Mouse (Mus musculus): ENCODE data around the gene Polr3e. TPM values are rescaled to one million over a fixed set of nuclear protein-coding genes. Genes with fewer than 3 reads are reported as not detected.

Gene Polr3e
- total and polyA plus RNA-seq, 3 experiments, result 39.1 to 50.1 TPM; not detected in 1

GRCm38 (mm10) chr7:120878271-120878670 lies 39.3 kb upstream of the Polr3e start:
- Histone ChIP-seq H3K4me1 (ENCODE audit: control insufficient read depth in 1 of 2, insufficient read depth in 2 of 2, low read length in 2 of 2) (peaks cover 19 to 47% of the 10 kb centered on the region in 2 experiments), H3K27ac (ENCODE audit: control insufficient read depth, low read depth, low read length) (no peak overlapping the region), H3K36me3 (ENCODE audit: control insufficient read depth in 1 of 2, insufficient read depth in 2 of 2, low read length in 2 of 2) (peaks cover 0 to 52% of the 10 kb centered on the region in 2 experiments), H3K27me3 (ENCODE audit: control insufficient read depth in 1 of 2, insufficient read depth in 2 of 2, low read length in 2 of 2) (no peaks in the 10 kb centered on the region), H3K9ac (ENCODE audit: control insufficient read depth, low read depth, low read length, poor library complexity, severe bottlenecking) (no peak overlapping the region), H3K79me2 (ENCODE audit: control insufficient read depth, insufficient read depth, low read length, poor library complexity) (no peaks in the 10 kb centered on the region), H3K9me3 (replicated peaks; ENCODE audit: insufficient read depth, low read length) (no peaks in the 10 kb centered on the region), H3K4me3 (ENCODE audit: control insufficient read depth in 1 of 2, insufficient read depth in 1 of 2, low read depth in 2 of 2, low read length in 2 of 2) (no peak overlapping the region)
- TF ChIP-seq MAX (IDR thresholded peaks at IDR 0.05; ENCODE audit: low read length) (no peak), ZNF384 (IDR thresholded peaks at IDR 0.05; ENCODE audit: low read depth, low read length) (no peak), TAL1 (IDR thresholded peaks at IDR 0.05; ENCODE audit: low read length) (no peak), SIN3A (IDR thresholded peaks at IDR 0.05; ENCODE audit: low read length) (no peak), USF2 (IDR thresholded peaks at IDR 0.05; ENCODE audit: borderline replicate concordance in 1 of 2, insufficient read depth in 1 of 2, low read depth in 1 of 2, low read length in 2 of 2) (no peak), CHD2 (IDR thresholded peaks at IDR 0.05; ENCODE audit: low read length) (no peak), KAT2A (conservative IDR thresholded peaks at IDR 0.05; ENCODE audit: low read depth, low read length) (no peak), ZKSCAN1 (IDR thresholded peaks at IDR 0.05; ENCODE audit: low read depth, low read length) (no peak), BHLHE40 (IDR thresholded peaks at IDR 0.05; ENCODE audit: borderline replicate concordance, low read depth, low read length) (no peak), EP300 (IDR thresholded peaks at IDR 0.05; ENCODE audit: low read depth in 1 of 2, low read length in 2 of 2) (no peak), MXI1 (IDR thresholded peaks at IDR 0.05; ENCODE audit: low read depth, low read length) (no peak), RCOR1 (IDR thresholded peaks at IDR 0.05; ENCODE audit: low read depth, low read length) (no peak), GABPA (IDR thresholded peaks at IDR 0.05; ENCODE audit: low read depth, low read length) (no peak), E2F4 (IDR thresholded peaks at IDR 0.05; ENCODE audit: borderline replicate concordance, low read depth, low read length) (no peak), SMC3 (IDR thresholded peaks at IDR 0.05; ENCODE audit: low read depth, low read length) (no peak), ZMIZ1 (IDR thresholded peaks at IDR 0.05; ENCODE audit: low read depth, low read length) (no peak), CTCF (IDR thresholded peaks at IDR 0.05 in 2 of 3, conservative IDR thresholded peaks at IDR 0.05 in 1 of 3; ENCODE audit: control insufficient read depth in 1 of 3, insufficient read depth in 1 of 3, low read depth in 2 of 3, low read length in 3 of 3, poor library complexity in 1 of 3, severe bottlenecking in 1 of 3) (no peak)
- no peak for DNase-seq (ENCODE audit: low read depth, low spot score)

GRCm38 (mm10) chr7:120879972-120880371 lies 37.6 kb upstream of the Polr3e start:
- peak; percentile 79 for TF ChIP-seq ETS1 (IDR thresholded peaks at IDR 0.05; ENCODE audit: low read depth, low read length)
- peak; percentile 62; the same call in 1 of the 2 replicates for TF ChIP-seq TCF12 (IDR thresholded peaks at IDR 0.05; ENCODE audit: low read depth, low read length)
- TF ChIP-seq MYC (IDR thresholded peaks at IDR 0.05; ENCODE audit: low read depth, low read length), result no peak
- TF ChIP-seq EP300 (IDR thresholded peaks at IDR 0.05; ENCODE audit: low read depth in 1 of 2, low read length in 2 of 2), result peak; percentile 65 to 70
- peak; percentile 80 for TF ChIP-seq GATA1 (IDR thresholded peaks at IDR 0.05; ENCODE audit: low read depth, low read length)
- TF ChIP-seq SIN3A (IDR thresholded peaks at IDR 0.05; ENCODE audit: low read length), result 0 out of 2 replicates have a peak, but pooled peaks have one; percentile 22
- no peaks in the 10 kb centered on the region for H3K27me3 ChIP-seq (ENCODE audit: control insufficient read depth in 1 of 2, insufficient read depth in 2 of 2, low read length in 2 of 2)
- H3K36me3 ChIP-seq (ENCODE audit: control insufficient read depth in 1 of 2, insufficient read depth in 2 of 2, low read length in 2 of 2), result peaks cover 2 to 51% of the 10 kb centered on the region in 2 experiments
- peaks cover 12 to 47% of the 10 kb centered on the region in 2 experiments for H3K4me1 ChIP-seq (ENCODE audit: control insufficient read depth in 1 of 2, insufficient read depth in 2 of 2, low read length in 2 of 2)
- H3K9me3 ChIP-seq (replicated peaks; ENCODE audit: insufficient read depth, low read length), result no peaks in the 10 kb centered on the region
- H3K27ac ChIP-seq (ENCODE audit: control insufficient read depth, low read depth, low read length), result peak overlapping the region; percentile 26
- no peak for DNase-seq (ENCODE audit: low read depth, low spot score)
- no peak overlapping the region for H3K9ac ChIP-seq (ENCODE audit: control insufficient read depth, low read depth, low read length, poor library complexity, severe bottlenecking)
- no peak overlapping the region for H3K4me3 ChIP-seq (ENCODE audit: control insufficient read depth in 1 of 2, insufficient read depth in 1 of 2, low read depth in 2 of 2, low read length in 2 of 2)
- no peaks in the 10 kb centered on the region for H3K79me2 ChIP-seq (ENCODE audit: control insufficient read depth, insufficient read depth, low read length, poor library complexity)

Data from MEL (cell line).